Mouse (Mus musculus) heart, postnatal 0 days (tissue): ENCODE measurements around the gene Zfp764.
"Not testable (repeated sequence)": the region's sequence is repeated elsewhere in the genome, so short reads cannot be mapped to it uniquely, and the experiment has no call there.

ENCODE experiments used
- CTCF ChIP-seq: IDR thresholded peaks from 2 replicates; pipeline ENCODE4 v1.5.1; 2016; ENCODE audit warnings: antibody characterized with exemption, control low read depth, low read depth
- EP300 ChIP-seq: IDR thresholded peaks from 2 replicates; pipeline ENCODE4 v1.6.1; 2016; ENCODE audit warnings: antibody characterized with exemption, low read depth

GRCm38 (mm10) chr7:127371870-127372269 is 34.8 kb downstream of the Zfp764 start:
- TF ChIP-seq CTCF, EP300: not testable (repeated sequence)
